Mouse (Mus musculus) kidney, postnatal 0 days (tissue): ENCODE data around the gene Apom. TPM values are rescaled to one million over a fixed set of nuclear protein-coding genes. Genes with fewer than 3 reads are reported as not detected.

ENCODE experiments used
- ATAC-seq: fragments of 200-750 bp; cut with Nextera tagmentation; replicated peaks from 2 replicates; pipeline ENCODE4 v1.8.0; 2017; ENCODE audit warnings: low read depth, moderate number of reproducible peaks, moderate TSS enrichment, moderate library complexity; ENCODE audit not compliant: low FRiP score
- DNase-seq: peaks from one replicate; pipeline ENCODE4 v3.0.0-alpha.2; 2016; ENCODE audit warnings: low spot score
- H3K27ac ChIP-seq: fragments of 300-500 bp; sonication (generic); 2 replicates; pipeline ENCODE4 v1.5.1; 2014; ENCODE audit warnings: mild to moderate bottlenecking
- H3K27me3 ChIP-seq: fragments of 300-500 bp; sonication (generic); 2 replicates; pipeline ENCODE4 v1.6.1; 2014; ENCODE audit warnings: low read length, mixed read lengths; ENCODE audit not compliant: insufficient read depth
- H3K36me3 ChIP-seq: fragments of 300-500 bp; sonication (generic); 2 replicates; pipeline ENCODE4 v1.6.1; 2014; ENCODE audit warnings: low read length, mixed read lengths; ENCODE audit not compliant: insufficient read depth
- H3K4me1 ChIP-seq: fragments of 300-500 bp; sonication (generic); replicated peaks from 2 replicates; pipeline ENCODE4 v1.6.1; 2014; ENCODE audit warnings: antibody characterized with exemption, low read length, mixed read lengths; ENCODE audit not compliant: insufficient read depth
- H3K4me2 ChIP-seq: fragments of 300-500 bp; sonication (generic); 2 replicates; pipeline ENCODE4 v1.6.1; 2014; ENCODE audit warnings: mild to moderate bottlenecking, low read length, moderate library complexity, mixed read lengths
- H3K4me3 ChIP-seq: fragments of 300-500 bp; sonication (generic); replicated peaks from 2 replicates; pipeline ENCODE4 v1.5.1; 2014; ENCODE audit warnings: low read depth, low read length
- H3K9ac ChIP-seq: fragments of 300-500 bp; sonication (generic); 2 replicates; pipeline ENCODE4 v1.6.1; 2014; ENCODE audit warnings: low read depth, low read length
- H3K9me3 ChIP-seq: fragments of 300-500 bp; sonication (generic); replicated peaks from 2 replicates; pipeline ENCODE4 v1.6.1; 2016; ENCODE audit warnings: low read length, inconsistent platforms, mixed read lengths
- CTCF ChIP-seq: IDR thresholded peaks from 2 replicates; pipeline ENCODE4 v1.5.1; 2016; ENCODE audit warnings: antibody characterized with exemption, low read depth, mild to moderate bottlenecking, moderate library complexity
- WGBS: fragments of 180-500 bp; shearing (Covaris S2); extraction: QIAGEN DNeasy Blood & Tissue Kit; methylation state at CpG from one replicate; pipeline ENCODE4 v1.1.7; 2014; 5-methylcytosine and 5-hydroxymethylcytosine counted together
- polyA plus RNA-seq: library from polyadenylated mRNA; unstranded; fragments of >200 nt; fragmentation: Nextera tagmentation; extraction: Ambion mirVana; gene quantifications from 2 replicates; pipeline ENCODE4 v1.2.1, GENCODE M21; 2015

Apom gene
- 59.6 and 64.2 TPM in 2 replicates for polyA plus RNA-seq

- peak; percentile 65 for DNase-seq
- H3K27me3 ChIP-seq: no peaks in the 10 kb centered on the region
- H3K9ac ChIP-seq: no peak within 1 kb of the TSS
- WGBS: 54% methylated on average over 15 of the region's 15 CpGs
- peak within 1 kb of the TSS; percentile 31 for H3K27ac ChIP-seq
- TF ChIP-seq CTCF: no peak
- no peak within 1 kb of the TSS for H3K4me3 ChIP-seq
- peaks cover 11% of the 10 kb centered on the region; the same call in 1 of the 2 replicates for H3K36me3 ChIP-seq
- no peak for ATAC-seq
- H3K9me3 ChIP-seq: no peaks in the 10 kb centered on the region
- peaks cover 17% of the 10 kb centered on the region for H3K4me1 ChIP-seq
- no peak within 1 kb of the TSS for H3K4me2 ChIP-seq
These were observed at the start of gene Apom for GRCm38 (mm10) chr17:35131500-35132173. TSS of gene Apom (minus strand) at chr17:35132050.

DNA sequence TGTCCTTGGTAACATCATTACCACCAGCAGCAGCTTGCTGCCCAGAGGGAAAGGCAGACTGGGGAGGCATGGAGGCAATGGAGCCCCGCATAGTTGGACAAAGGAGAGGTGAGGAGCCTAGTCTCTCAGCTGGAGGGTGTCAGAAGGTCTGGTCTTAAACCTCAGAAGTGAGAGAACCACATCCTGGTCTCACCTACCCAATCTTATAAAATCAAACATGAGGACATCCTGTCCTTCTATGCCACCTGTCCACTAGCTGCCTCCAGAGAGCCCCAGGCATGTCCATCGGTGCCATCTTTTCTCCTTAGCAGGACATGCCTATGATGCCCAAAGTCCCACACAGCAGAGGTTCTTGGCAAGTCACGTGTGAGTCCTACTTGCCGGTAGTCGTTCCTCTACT lies 48.2 kb upstream of the Apom start:
- Histone ChIP-seq H3K9ac (no peak overlapping the region), H3K36me3 (no peaks in the 10 kb centered on the region), H3K27ac (no peak overlapping the region), H3K4me3 (no peak overlapping the region), H3K9me3 (no peaks in the 10 kb centered on the region), H3K27me3 (no peaks in the 10 kb centered on the region), H3K4me1 (no peaks in the 10 kb centered on the region), H3K4me2 (no peak overlapping the region)
- WGBS: 88% methylated on average over 5 of the region's 5 CpGs
- DNase-seq (no peak), ATAC-seq (no peak)
- TF ChIP-seq CTCF: no peak

DNA sequence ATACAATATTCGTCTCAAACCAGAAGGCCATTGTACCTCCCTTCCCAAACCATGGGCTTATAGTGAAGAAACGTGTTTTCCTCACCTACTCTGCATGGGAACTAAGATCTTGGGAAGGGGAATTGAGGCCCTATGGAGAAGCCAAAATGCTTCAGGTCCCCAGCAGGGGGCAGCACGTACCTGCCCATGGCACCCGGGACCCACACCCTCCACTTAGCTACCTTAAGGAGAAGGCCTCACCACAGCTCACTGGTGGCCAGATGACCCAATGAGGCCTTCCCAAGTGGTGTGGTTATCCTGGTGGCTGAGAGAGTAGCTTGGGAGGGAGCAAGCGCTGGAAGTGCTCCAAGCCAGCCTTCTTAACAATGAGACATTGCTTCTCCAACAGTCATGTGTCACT lies 46.7 kb upstream of the Apom start:
- Histone ChIP-seq H3K36me3 (no peaks in the 10 kb centered on the region), H3K9ac (no peak overlapping the region), H3K27me3 (no peaks in the 10 kb centered on the region), H3K4me2 (no peak overlapping the region), H3K4me1 (no peaks in the 10 kb centered on the region), H3K4me3 (no peak overlapping the region), H3K9me3 (no peaks in the 10 kb centered on the region), H3K27ac (no peak overlapping the region)
- peak; percentile 93 for DNase-seq
- ATAC-seq: peak; percentile 65
- WGBS: 11% methylated on average over 5 of the region's 5 CpGs
- peak; percentile 93 for TF ChIP-seq CTCF

DNA sequence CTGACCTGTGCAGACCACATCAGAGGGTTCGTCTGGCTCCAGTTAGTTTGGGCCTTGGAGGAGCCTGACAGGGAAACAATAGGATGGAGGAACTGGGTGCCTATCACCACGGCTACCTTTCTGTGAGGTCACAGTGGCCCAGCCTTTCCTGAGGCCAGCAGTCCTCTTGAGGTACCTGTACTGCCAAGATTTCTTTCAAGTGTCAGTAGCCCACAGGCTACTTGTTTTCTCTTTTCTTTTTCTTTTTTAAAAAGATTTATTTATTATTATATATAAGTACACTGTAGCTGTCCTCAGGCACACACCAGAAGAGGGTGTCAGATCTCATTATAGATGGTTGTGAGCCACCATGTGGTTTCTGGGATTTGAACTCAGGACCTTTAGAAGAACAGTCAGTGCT lies 44.1 kb upstream of the Apom start, which contains the start of gene Aif1:
TSS of gene Aif1 (minus strand) at position 101 of the 400 bp plus-strand sequence.
- DNase-seq: no peak
- H3K9ac ChIP-seq: no peak within 1 kb of the TSS
- no peaks in the 10 kb centered on the region for H3K9me3 ChIP-seq
- TF ChIP-seq CTCF: no peak
- no peak within 1 kb of the TSS for H3K4me3 ChIP-seq
- H3K27me3 ChIP-seq: no peaks in the 10 kb centered on the region
- H3K4me1 ChIP-seq: no peaks in the 10 kb centered on the region
- H3K36me3 ChIP-seq: no peaks in the 10 kb centered on the region
- no peak within 1 kb of the TSS for H3K4me2 ChIP-seq
- no peak within 1 kb of the TSS for H3K27ac ChIP-seq
- 64% methylated on average over 2 of the region's 2 CpGs for WGBS
- ATAC-seq: no peak

DNA sequence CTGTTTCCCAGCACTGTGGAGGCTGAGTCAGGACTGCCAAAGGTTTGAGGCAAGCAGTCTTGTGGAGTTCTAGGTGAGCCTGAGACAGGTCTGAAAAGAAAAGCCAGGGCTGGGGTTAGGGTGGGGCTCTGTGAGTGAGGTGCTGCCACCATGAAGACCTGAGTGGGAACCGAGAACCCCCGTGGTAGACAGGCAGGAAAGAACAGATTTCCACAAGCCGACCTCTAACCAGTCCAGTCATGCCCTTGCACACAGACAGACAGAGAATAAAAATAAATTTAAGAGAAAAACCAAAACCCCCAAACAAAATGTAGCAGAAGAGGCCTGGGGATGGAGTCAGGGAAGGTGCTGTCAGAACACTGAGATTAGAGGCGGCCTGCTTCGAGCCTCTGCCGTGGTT lies 43.5 kb upstream of the Apom start:
- H3K4me3 ChIP-seq: no peak overlapping the region
- H3K9ac ChIP-seq: no peak overlapping the region
- no peak overlapping the region for H3K27ac ChIP-seq
- ATAC-seq (no peak), DNase-seq (no peak)
- H3K4me1 ChIP-seq: no peaks in the 10 kb centered on the region
- 58% methylated on average over 6 of the region's 6 CpGs for WGBS
- TF ChIP-seq CTCF: no peak
- H3K4me2 ChIP-seq: no peak overlapping the region
- H3K9me3 ChIP-seq: no peaks in the 10 kb centered on the region
- no peaks in the 10 kb centered on the region for H3K27me3 ChIP-seq
- H3K36me3 ChIP-seq: no peaks in the 10 kb centered on the region

DNA sequence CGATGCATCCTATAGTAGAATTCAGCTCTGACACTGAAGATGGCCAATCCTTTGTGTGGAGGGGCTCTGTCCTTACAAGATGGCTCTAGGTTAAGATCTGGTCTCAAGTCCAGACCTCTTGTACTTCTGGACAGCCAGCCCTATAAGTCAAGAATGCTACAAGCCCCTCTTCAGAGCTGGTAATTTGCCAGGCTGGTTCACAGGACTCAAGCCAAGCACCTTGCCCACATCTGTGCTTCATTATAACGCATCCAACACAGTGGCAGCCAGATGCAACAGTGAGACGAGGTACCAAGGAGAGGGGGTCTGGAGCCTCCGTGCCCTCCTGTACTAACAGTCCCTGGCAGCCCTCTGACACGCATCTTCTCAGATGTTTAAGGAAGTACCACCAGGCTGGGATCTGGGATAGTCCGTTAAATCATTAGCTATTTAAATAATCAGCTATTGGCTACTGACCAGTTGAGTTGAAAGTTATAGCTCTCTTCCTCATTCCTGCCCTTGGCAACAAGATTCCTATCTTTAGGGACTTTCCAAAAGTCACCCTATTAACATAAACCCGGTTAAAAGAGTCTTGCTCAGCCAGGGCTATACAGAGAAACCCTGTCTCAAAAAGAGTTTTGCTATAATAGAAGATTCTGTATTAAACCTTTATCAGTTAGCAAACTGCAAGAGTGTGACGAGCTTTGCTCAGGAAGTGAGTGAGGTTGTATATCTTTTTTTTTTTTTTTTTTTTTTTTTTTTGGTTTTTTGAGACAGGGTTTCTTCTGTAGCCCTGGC lies 42.5 kb upstream of the Apom start:
- TF ChIP-seq CTCF: no peak
- H3K27me3 ChIP-seq: no peaks in the 10 kb centered on the region
- peak overlapping the region; percentile 70 for H3K27ac ChIP-seq
- DNase-seq (no peak), ATAC-seq (no peak)
- H3K9me3 ChIP-seq: no peaks in the 10 kb centered on the region
- no peak overlapping the region for H3K4me2 ChIP-seq
- no peaks in the 10 kb centered on the region for H3K4me1 ChIP-seq
- no peaks in the 10 kb centered on the region for H3K36me3 ChIP-seq
- peak overlapping the region; percentile 13; the same call in 1 of the 2 replicates for H3K9ac ChIP-seq
- WGBS: 61% methylated on average over 8 of the region's 8 CpGs
- no peak overlapping the region for H3K4me3 ChIP-seq
